Mouse (Mus musculus) bone marrow macrophage, adult 2 months (primary cell): ENCODE measurements around the gene Tmem121. TPM values are rescaled to one million over a fixed set of nuclear protein-coding genes. Genes with fewer than 3 reads are reported as not detected.
A peak's percentile ranks its signal among the peaks of the same experiment; 100 is the strongest.

Experiments
- H3K27ac ChIP-seq: 2 replicates; pipeline ENCODE4 v1.5.1; 2012; ENCODE audit warnings: low read depth, low read length; ENCODE audit not compliant: insufficient read depth
- H3K4me1 ChIP-seq: 2 replicates; pipeline ENCODE4 v1.6.1; 2012; ENCODE audit warnings: low read length; ENCODE audit not compliant: control insufficient read depth, insufficient read depth
- H3K4me3 ChIP-seq: 2 replicates; pipeline ENCODE4 v1.5.1; 2012; ENCODE audit warnings: mild to moderate bottlenecking, low read length, moderate library complexity; ENCODE audit not compliant: insufficient read depth
- CTCF ChIP-seq: IDR thresholded peaks from 2 replicates; pipeline ENCODE4 v1.5.1; 2012; ENCODE audit warnings: low read depth, mild to moderate bottlenecking, low read length, moderate library complexity
- POLR2A ChIP-seq: IDR thresholded peaks from 2 replicates; pipeline ENCODE4 v1.6.1; 2012; ENCODE audit warnings: mild to moderate bottlenecking, low read depth, low read length, borderline replicate concordance
- polyA plus RNA-seq: library from polyadenylated mRNA; stranded (reverse); fragments of >200 nt; gene quantifications from 2 replicates; pipeline ENCODE4 v1.2.4, GENCODE M21; 2012; ENCODE audit not compliant: missing spikeins, insufficient read depth, insufficient read length

Gene Tmem121
- polyA plus RNA-seq, 1 experiment = not detected

- Histone ChIP-seq H3K4me1 (peaks cover 25% of the 10 kb centered on the region), H3K4me3 (no peak overlapping the region), H3K27ac (no peak overlapping the region)
- TF ChIP-seq CTCF (no peak), POLR2A (no peak)
These were observed 35.8 kb upstream of the Tmem121 start for GRCm38 (mm10) chr12:113149896-113150295.

- Histone ChIP-seq H3K4me3 (no peak overlapping the region), H3K27ac (no peak overlapping the region), H3K4me1 (peaks cover 32% of the 10 kb centered on the region)
- TF ChIP-seq CTCF = no peak
- TF ChIP-seq POLR2A = no peak
These were observed 35.1 kb upstream of the Tmem121 start for GRCm38 (mm10) chr12:113150591-113150990.

DNA sequence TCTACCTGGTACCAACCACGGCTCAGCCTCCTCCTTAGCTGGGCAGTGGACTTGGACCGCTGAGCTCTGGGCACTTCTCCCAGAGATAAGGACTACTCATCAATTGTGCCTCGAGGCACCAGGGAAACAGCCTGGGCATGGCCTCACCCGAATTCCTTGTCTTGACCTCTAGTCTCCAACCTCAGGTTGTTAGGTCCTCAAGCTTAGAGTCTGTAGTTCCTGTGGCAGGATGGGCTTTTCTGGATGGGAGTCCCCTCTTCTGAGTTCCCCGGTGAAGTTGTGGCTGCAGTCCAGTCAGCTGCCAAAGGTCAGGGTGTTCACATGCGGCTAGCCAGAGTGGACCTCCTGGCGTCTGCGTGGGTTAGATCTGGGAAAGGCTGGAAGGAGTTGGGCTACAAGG is 34.7 kb upstream of the Tmem121 start:
- Histone ChIP-seq H3K27ac (no peak overlapping the region), H3K4me3 (no peak overlapping the region), H3K4me1 (peaks cover 32% of the 10 kb centered on the region)
- TF ChIP-seq CTCF (no peak), POLR2A (no peak)

GRCm38 (mm10) chr12:113151661-113152271 is 34.0 kb upstream of the Tmem121 start:
- peak overlapping the region; percentile 63 for H3K4me3 ChIP-seq
- TF ChIP-seq CTCF (no peak), POLR2A (no peak)
- no peak overlapping the region for H3K27ac ChIP-seq
- peaks cover 30% of the 10 kb centered on the region for H3K4me1 ChIP-seq

GRCm38 (mm10) chr12:113152272-113152661 is 33.5 kb upstream of the Tmem121 start:
- Histone ChIP-seq H3K27ac (no peak overlapping the region), H3K4me1 (peaks cover 28% of the 10 kb centered on the region), H3K4me3 (peak overlapping the region; percentile 63)
- TF ChIP-seq POLR2A (no peak), CTCF (no peak)

GRCm38 (mm10) chr12:113152991-113153525 is 32.7 kb upstream of the Tmem121 start:
- H3K4me1 ChIP-seq = peaks cover 28% of the 10 kb centered on the region
- H3K27ac ChIP-seq = no peak overlapping the region
- TF ChIP-seq CTCF (no peak), POLR2A (no peak)
- H3K4me3 ChIP-seq = no peak overlapping the region

DNA sequence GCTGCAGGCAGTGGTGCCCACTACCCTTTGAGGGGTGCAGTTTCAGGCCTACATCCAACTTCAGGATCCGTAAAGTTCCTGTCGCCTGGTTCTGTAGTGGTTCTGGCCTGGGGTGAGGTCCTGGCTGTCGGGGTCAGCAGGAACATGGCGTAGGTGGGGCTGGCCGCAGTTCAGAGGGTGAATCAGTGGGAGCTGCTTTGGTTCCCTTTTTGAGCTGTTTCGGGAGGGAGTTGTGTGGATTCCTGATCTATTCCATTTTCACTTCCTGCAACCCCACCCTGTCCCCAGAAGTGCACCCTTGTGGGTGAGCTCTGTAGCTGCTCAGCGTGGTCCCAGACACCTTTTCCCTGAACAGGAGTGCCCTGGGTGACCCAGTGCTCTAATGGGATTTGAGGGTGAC is 31.8 kb upstream of the Tmem121 start:
- peaks cover 28% of the 10 kb centered on the region for H3K4me1 ChIP-seq
- no peak overlapping the region for H3K4me3 ChIP-seq
- TF ChIP-seq CTCF (no peak), POLR2A (no peak)
- peak overlapping the region; percentile 39 for H3K27ac ChIP-seq

GRCm38 (mm10) chr12:113154747-113155075 is 31.0 kb upstream of the Tmem121 start:
- H3K4me3 ChIP-seq = no peak overlapping the region
- H3K4me1 ChIP-seq = peaks cover 28% of the 10 kb centered on the region
- no peak overlapping the region for H3K27ac ChIP-seq

DNA sequence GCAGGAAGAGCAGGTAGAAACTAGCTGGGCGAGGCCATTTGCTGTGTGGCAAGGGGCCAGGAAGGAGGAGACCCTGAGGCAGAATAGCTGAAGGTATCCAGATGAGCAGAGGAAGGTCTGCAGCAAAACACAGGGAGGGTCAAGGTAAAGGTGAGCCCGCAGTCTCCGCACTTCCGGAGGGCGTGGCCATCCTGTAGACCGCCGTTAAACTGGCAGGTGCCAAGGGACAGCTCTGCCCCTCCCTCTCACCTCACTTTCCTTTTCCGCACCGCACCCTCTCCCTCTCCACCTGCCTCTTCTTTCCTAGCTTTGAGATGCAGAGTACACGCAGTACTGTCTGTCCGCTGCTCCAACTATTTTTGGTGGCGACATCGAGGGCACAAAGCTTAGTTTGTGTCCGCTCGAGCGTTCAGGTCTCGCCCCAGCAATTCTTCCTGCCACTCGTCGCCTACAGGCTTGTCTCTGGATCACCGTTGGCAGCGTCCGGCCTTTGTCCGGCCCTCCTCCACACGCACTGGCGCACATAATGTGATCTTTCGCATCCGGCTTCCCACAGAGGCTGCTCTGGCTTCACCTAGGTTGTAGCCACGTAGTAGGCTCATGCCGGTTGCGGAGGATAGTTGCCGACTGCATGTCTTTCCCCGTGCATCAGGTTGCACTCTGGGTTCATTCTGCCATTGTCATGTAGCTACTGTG is 30.5 kb upstream of the Tmem121 start:
- TF ChIP-seq CTCF = no peak
- no peak for TF ChIP-seq POLR2A
- Histone ChIP-seq H3K4me1 (peaks cover 28% of the 10 kb centered on the region), H3K27ac (peak overlapping the region; percentile 11), H3K4me3 (peak overlapping the region; percentile 44)

More at GRCm38 (mm10) chr12:113154747-113155075, 31.0 kb upstream of the Tmem121 start:
- no peak for TF ChIP-seq CTCF
- no peak for TF ChIP-seq POLR2A

DNA sequence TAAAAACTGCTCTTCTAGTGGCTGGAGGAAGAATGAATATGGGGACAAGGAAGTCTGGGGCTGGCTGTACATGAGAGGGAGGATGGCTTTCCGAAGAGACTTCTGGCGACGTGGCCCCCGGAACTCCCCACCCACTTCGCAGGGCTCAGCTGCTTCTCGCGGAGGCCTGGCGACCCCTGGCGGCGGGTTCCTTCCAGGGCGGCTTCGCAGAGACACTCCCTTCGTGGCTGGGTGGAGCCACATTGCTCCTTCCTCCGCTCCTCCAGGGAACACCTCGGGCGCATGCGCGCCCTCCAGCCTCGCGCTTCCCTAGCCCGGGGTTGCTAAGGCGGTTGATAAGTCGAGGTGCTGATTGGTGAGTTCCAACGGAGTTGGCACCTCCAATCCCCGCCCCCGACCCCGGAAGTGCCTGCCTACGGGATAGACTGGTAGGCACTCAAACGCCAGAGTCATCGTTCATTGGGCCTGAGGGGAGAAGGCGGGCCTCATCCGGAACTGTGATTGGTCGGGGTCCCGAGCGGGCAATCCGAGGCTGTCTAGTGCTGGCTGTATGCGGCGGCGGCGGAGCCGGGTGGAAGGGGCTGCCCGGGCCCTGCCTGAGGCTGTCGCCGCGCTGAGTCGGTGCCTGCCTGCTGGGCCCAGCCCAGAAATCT is 29.7 kb upstream of the Tmem121 start, which contains the start of gene Tedc1:
Tedc1 (plus strand) TSS at position 535 of the 653 bp plus-strand sequence.
- Histone ChIP-seq H3K4me1 (peaks cover 28% of the 10 kb centered on the region), H3K4me3 (peak within 1 kb of the TSS; percentile 75), H3K27ac (peak within 1 kb of the TSS; percentile 11)
- TF ChIP-seq CTCF = peak; percentile 47; the same call in 1 of the 2 replicates
- no peak for TF ChIP-seq POLR2A
